Mouse (Mus musculus) MEL (cell line): ENCODE measurements around the gene Bco1. TPM values are rescaled to one million over a fixed set of nuclear protein-coding genes. Genes with fewer than 3 reads are reported as not detected.

Experiments
- DNase-seq: peaks from one replicate; pipeline ENCODE4 v3.0.0; 2011; ENCODE audit warnings: low read depth, low spot score
- H3K27ac ChIP-seq: 2 replicates; pipeline ENCODE4 v1.5.1; 2012; ENCODE audit warnings: low read depth, mild to moderate bottlenecking, control low read depth, low read length, moderate library complexity; ENCODE audit not compliant: control insufficient read depth
- H3K27me3 ChIP-seq, 2 experiments: fragments of 150-350 bp in 1 of 2; sonication (generic) in 1 of 2; 2 replicates each; pipeline ENCODE4 v1.6.1; 2012; ENCODE audit warnings: low read length in 2 of 2, mild to moderate bottlenecking in 2 of 2, improper control_type of control experiment in 1 of 2, moderate library complexity in 1 of 2; ENCODE audit not compliant: insufficient read depth in 2 of 2, control insufficient read depth in 1 of 2
- H3K36me3 ChIP-seq, 2 experiments: 2 replicates each; pipeline ENCODE4 v1.6.1; 2012 to 2014; ENCODE audit warnings: low read length in 2 of 2, improper control_type of control experiment in 1 of 2, inconsistent platforms in 1 of 2, mild to moderate bottlenecking in 1 of 2; ENCODE audit not compliant: insufficient read depth in 2 of 2, control insufficient read depth in 1 of 2
- H3K4me1 ChIP-seq, 2 experiments: fragments of 150-350 bp in 1 of 2; sonication (generic) in 1 of 2; 2 replicates each; pipeline ENCODE4 v1.6.1; 2012; ENCODE audit warnings: low read length in 2 of 2, improper control_type of control experiment in 1 of 2, mild to moderate bottlenecking in 1 of 2; ENCODE audit not compliant: insufficient read depth in 2 of 2, control insufficient read depth in 1 of 2
- H3K4me3 ChIP-seq, 2 experiments: fragments of 150-350 bp in 1 of 2; sonication (generic) in 1 of 2; 2 replicates each; pipeline ENCODE4 v1.5.1; 2012; ENCODE audit warnings: low read depth in 2 of 2, low read length in 2 of 2, mild to moderate bottlenecking in 2 of 2, moderate library complexity in 2 of 2, control low read depth in 1 of 2, improper control_type of control experiment in 1 of 2; ENCODE audit not compliant: control insufficient read depth in 1 of 2, insufficient read depth in 1 of 2
- H3K79me2 ChIP-seq: 2 replicates; pipeline ENCODE4 v1.6.1; 2012; ENCODE audit warnings: mild to moderate bottlenecking, low read length, moderate library complexity; ENCODE audit not compliant: control insufficient read depth, poor library complexity, insufficient read depth
- H3K9ac ChIP-seq: 2 replicates; pipeline ENCODE4 v1.6.1; 2012; ENCODE audit warnings: low read depth, mild to moderate bottlenecking, control low read depth, low read length, moderate library complexity; ENCODE audit not compliant: control insufficient read depth, poor library complexity, severe bottlenecking
- H3K9me3 ChIP-seq: fragments of 150-350 bp; sonication (generic); replicated peaks from 2 replicates; pipeline ENCODE4 v1.6.1; 2012; ENCODE audit warnings: mild to moderate bottlenecking, low read length, improper control_type of control experiment, moderate library complexity; ENCODE audit not compliant: insufficient read depth
- BHLHE40 ChIP-seq: IDR thresholded peaks from 2 replicates; pipeline ENCODE4 v1.6.1; 2012; ENCODE audit warnings: low read depth, mild to moderate bottlenecking, inconsistent platforms, low read length, improper control_type of control experiment, borderline replicate concordance
- CHD1 ChIP-seq: IDR thresholded peaks from 2 replicates; pipeline ENCODE4 v1.6.1; 2012; ENCODE audit warnings: low read depth, mild to moderate bottlenecking, inconsistent platforms, low read length, improper control_type of control experiment
- CTCF ChIP-seq, 3 experiments: IDR thresholded peaks in 2 of 3; conservative IDR thresholded peaks in 1 of 3; 2 replicates each; pipeline ENCODE4 v1.5.1; 2011 to 2012; ENCODE audit warnings: low read length in 3 of 3, low read depth in 2 of 3, mild to moderate bottlenecking in 2 of 3, improper control_type of control experiment in 1 of 3, inconsistent platforms in 1 of 3, mixed read lengths in 1 of 3, moderate library complexity in 1 of 3; ENCODE audit not compliant: control insufficient read depth in 1 of 3, insufficient read depth in 1 of 3, poor library complexity in 1 of 3, severe bottlenecking in 1 of 3
- E2F4 ChIP-seq: IDR thresholded peaks from 2 replicates; pipeline ENCODE4 v1.6.1; 2011; ENCODE audit warnings: low read depth, low read length, improper control_type of control experiment, borderline replicate concordance
- ELF1 ChIP-seq: IDR thresholded peaks from 2 replicates; pipeline ENCODE4 v1.6.1; 2014; ENCODE audit warnings: low read depth, mild to moderate bottlenecking, inconsistent platforms, low read length, improper control_type of control experiment, moderate library complexity
- ETS1 ChIP-seq: IDR thresholded peaks from 2 replicates; pipeline ENCODE4 v1.6.1; 2012; ENCODE audit warnings: low read depth, mild to moderate bottlenecking, inconsistent platforms, low read length, improper control_type of control experiment, moderate library complexity
- HCFC1 ChIP-seq: IDR thresholded peaks from 2 replicates; pipeline ENCODE4 v1.6.1; 2012; ENCODE audit warnings: low read depth, mild to moderate bottlenecking, inconsistent platforms, low read length, improper control_type of control experiment, moderate library complexity
- MAFK ChIP-seq: IDR thresholded peaks from 2 replicates; pipeline ENCODE4 v1.6.1; 2011; ENCODE audit warnings: low read depth, mild to moderate bottlenecking, low read length, improper control_type of control experiment, borderline replicate concordance
- MAZ ChIP-seq: IDR thresholded peaks from 2 replicates; pipeline ENCODE4 v1.6.1; 2012; ENCODE audit warnings: low read depth, mild to moderate bottlenecking, inconsistent platforms, low read length, improper control_type of control experiment
- MYB ChIP-seq: IDR thresholded peaks from 2 replicates; pipeline ENCODE4 v1.6.1; 2011; ENCODE audit warnings: mild to moderate bottlenecking, low read depth, low read length, improper control_type of control experiment
- MYC ChIP-seq: IDR thresholded peaks from 2 replicates; pipeline ENCODE4 v1.6.1; 2011; ENCODE audit warnings: low read depth, mild to moderate bottlenecking, low read length, improper control_type of control experiment, moderate library complexity
- NELFE ChIP-seq: IDR thresholded peaks from 2 replicates; pipeline ENCODE4 v1.6.1; 2011; ENCODE audit warnings: low read depth, low read length, improper control_type of control experiment
- NRF1 ChIP-seq: IDR thresholded peaks from 2 replicates; pipeline ENCODE4 v1.6.1; 2014; ENCODE audit warnings: low read depth, mild to moderate bottlenecking, inconsistent platforms, low read length, improper control_type of control experiment, moderate library complexity; ENCODE audit not compliant: poor library complexity, insufficient read depth, severe bottlenecking
- POLR2AphosphoS5 ChIP-seq: IDR thresholded peaks from 2 replicates; pipeline ENCODE4 v1.6.1; 2012; ENCODE audit warnings: low read depth, borderline replicate concordance, mild to moderate bottlenecking, inconsistent platforms, low read length, moderate library complexity, mixed read lengths
- RAD21 ChIP-seq: IDR thresholded peaks from 2 replicates; pipeline ENCODE4 v1.6.1; 2011; ENCODE audit warnings: mild to moderate bottlenecking, low read depth, low read length, improper control_type of control experiment
- RCOR1 ChIP-seq: IDR thresholded peaks from 2 replicates; pipeline ENCODE4 v1.6.1; 2012; ENCODE audit warnings: low read depth, mild to moderate bottlenecking, inconsistent platforms, low read length, improper control_type of control experiment
- SIN3A ChIP-seq: IDR thresholded peaks from 2 replicates; pipeline ENCODE4 v1.6.1; 2012; ENCODE audit warnings: low read length, improper control_type of control experiment, inconsistent platforms
- SMC3 ChIP-seq: IDR thresholded peaks from 2 replicates; pipeline ENCODE4 v1.6.1; 2011; ENCODE audit warnings: low read depth, low read length, improper control_type of control experiment
- TCF12 ChIP-seq: IDR thresholded peaks from 2 replicates; pipeline ENCODE4 v1.6.1; 2014; ENCODE audit warnings: low read depth, mild to moderate bottlenecking, inconsistent platforms, low read length, improper control_type of control experiment, moderate library complexity
- UBTF ChIP-seq: IDR thresholded peaks from 2 replicates; pipeline ENCODE4 v1.6.1; 2012; ENCODE audit warnings: low read depth, mild to moderate bottlenecking, inconsistent platforms, low read length, improper control_type of control experiment, moderate library complexity, borderline replicate concordance; ENCODE audit not compliant: insufficient read depth
- USF1 ChIP-seq: IDR thresholded peaks from 2 replicates; pipeline ENCODE4 v1.6.1; 2014; ENCODE audit warnings: low read depth, mild to moderate bottlenecking, inconsistent platforms, low read length, improper control_type of control experiment, moderate library complexity
- USF2 ChIP-seq, 2 experiments: IDR thresholded peaks; 2 replicates each; pipeline ENCODE4 v1.6.1; 2011 to 2012; ENCODE audit warnings: improper control_type of control experiment in 2 of 2, low read length in 2 of 2, borderline replicate concordance in 1 of 2, inconsistent platforms in 1 of 2, low read depth in 1 of 2, mild to moderate bottlenecking in 1 of 2; ENCODE audit not compliant: insufficient read depth in 1 of 2
- ZC3H11A ChIP-seq: IDR thresholded peaks from 2 replicates; pipeline ENCODE4 v1.6.1; 2012; ENCODE audit warnings: low read depth, mild to moderate bottlenecking, inconsistent platforms, low read length, improper control_type of control experiment
- ZKSCAN1 ChIP-seq: IDR thresholded peaks from 2 replicates; pipeline ENCODE4 v1.6.1; 2012; ENCODE audit warnings: low read depth, mild to moderate bottlenecking, inconsistent platforms, low read length, improper control_type of control experiment, moderate library complexity
- ZMIZ1 ChIP-seq: IDR thresholded peaks from 2 replicates; pipeline ENCODE4 v1.6.1; 2012; ENCODE audit warnings: low read depth, mild to moderate bottlenecking, inconsistent platforms, low read length, improper control_type of control experiment, moderate library complexity
- polyA plus RNA-seq, 2 experiments: library from polyadenylated mRNA; stranded (reverse) in 1 of 2; unstranded in 1 of 2; fragments of >175 nt in 1 of 2; fragments of >200 nt in 1 of 2; gene quantifications; 2 replicates each; pipeline versions ENCODE4 v1.2.1 to v1.2.4; 2012; ENCODE audit warnings: low replicate concordance in 2 of 2, low read depth in 1 of 2; ENCODE audit not compliant: insufficient read length in 2 of 2, insufficient read depth in 1 of 2, missing spikeins in 1 of 2
- total RNA-seq: library from RNA; depleted of rRNA; stranded (reverse); fragments of 300-350 nt; gene quantifications from 2 replicates; pipeline ENCODE4 v1.2.3, GENCODE M21; 2012

Bco1 gene
- total and polyA plus RNA-seq, 3 experiments: 0.70 to 1.2 TPM; not detected in 1

DNA sequence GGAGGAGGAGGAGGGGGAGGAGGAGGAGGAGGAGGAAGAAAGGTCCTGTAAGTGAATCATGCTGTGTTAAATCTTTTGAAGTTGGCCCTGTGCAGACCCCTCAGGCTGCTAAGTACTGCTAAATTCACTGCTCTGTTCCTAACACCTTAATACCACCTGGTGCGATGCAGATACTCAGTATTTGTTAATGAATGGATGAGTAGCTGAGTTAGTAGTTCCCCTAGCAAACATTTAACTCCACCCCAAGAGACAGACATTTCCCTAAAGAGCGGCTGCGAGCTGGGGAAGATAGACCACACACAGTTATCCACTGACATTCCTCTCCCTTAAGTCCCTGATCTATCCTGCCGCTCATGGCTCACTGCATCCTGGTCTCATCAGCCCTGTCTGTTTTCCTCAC, 40.7 kb downstream of the Bco1 start:
- peaks cover 15 to 20% of the 10 kb centered on the region in 2 experiments for H3K4me1 ChIP-seq

DNA sequence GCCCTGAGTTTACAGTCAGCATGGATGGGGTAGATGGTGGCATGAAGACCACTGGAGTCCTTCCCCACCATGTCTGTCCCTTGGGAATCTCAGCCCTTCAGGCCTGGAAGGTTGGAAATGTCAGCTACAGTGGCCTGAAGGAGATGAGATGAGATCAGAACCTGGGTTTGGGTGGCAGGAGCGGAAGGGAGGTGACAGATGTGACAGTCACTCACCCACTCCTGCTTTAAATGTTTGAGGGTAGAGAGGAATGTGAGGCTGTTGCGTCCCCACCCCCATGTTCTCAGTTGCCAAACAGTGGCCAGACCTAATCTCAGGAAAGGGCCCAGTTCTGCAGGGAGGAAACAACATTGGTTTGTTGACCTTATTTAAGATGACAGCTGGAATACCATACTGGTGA, 41.1 kb downstream of the Bco1 start:
- Histone ChIP-seq H3K79me2 (no peaks in the 10 kb centered on the region), H3K36me3 (peaks cover 0 to 11% of the 10 kb centered on the region in 2 experiments; a peak in 2 of 4 replicates), H3K4me3 (no peak overlapping the region), H3K27ac (no peak overlapping the region), H3K9ac (no peak overlapping the region), H3K4me1 (peaks cover 15 to 20% of the 10 kb centered on the region in 2 experiments), H3K27me3 (no peaks in the 10 kb centered on the region), H3K9me3 (no peaks in the 10 kb centered on the region)
- TF ChIP-seq ZKSCAN1: no peak
- no peak for TF ChIP-seq SMC3
- no peak for TF ChIP-seq RAD21
- TF ChIP-seq HCFC1: no peak
- TF ChIP-seq UBTF: no peak
- TF ChIP-seq ELF1: no peak
- TF ChIP-seq NRF1: no peak
- no peak for TF ChIP-seq SIN3A
- TF ChIP-seq MAFK: no peak
- TF ChIP-seq RCOR1: no peak
- no peak for TF ChIP-seq ETS1
- TF ChIP-seq E2F4: no peak
- TF ChIP-seq ZMIZ1: no peak
- TF ChIP-seq BHLHE40: no peak
- TF ChIP-seq POLR2AphosphoS5: no peak
- no peak for DNase-seq

More for the DNA sequence above, 40.7 kb downstream of the Bco1 start:
- H3K79me2 ChIP-seq: no peaks in the 10 kb centered on the region
- TF ChIP-seq SIN3A (no peak), HCFC1 (no peak), CTCF (IDR thresholded peaks at IDR 0.05 in 2 of 3, conservative IDR thresholded peaks at IDR 0.05 in 1 of 3; ENCODE audit: control insufficient read depth in 1 of 3, insufficient read depth in 1 of 3, low read depth in 2 of 3, low read length in 3 of 3, poor library complexity in 1 of 3, severe bottlenecking in 1 of 3) (no peak), USF1 (no peak), MYB (no peak), ZC3H11A (no peak), TCF12 (no peak), UBTF (no peak), NELFE (no peak), ZKSCAN1 (no peak), RAD21 (no peak), MAZ (no peak), MYC (no peak), CHD1 (no peak), USF2 (IDR thresholded peaks at IDR 0.05; ENCODE audit: borderline replicate concordance in 1 of 2, insufficient read depth in 1 of 2, low read depth in 1 of 2, low read length in 2 of 2) (no peak)
- TF ChIP-seq, all 39 proteins: peak for 0
- Histone ChIP-seq H3K4me3 (no peak overlapping the region), H3K27me3 (no peaks in the 10 kb centered on the region), H3K9me3 (no peaks in the 10 kb centered on the region), H3K9ac (no peak overlapping the region), H3K36me3 (peaks cover 0 to 11% of the 10 kb centered on the region in 2 experiments; a peak in 2 of 4 replicates), H3K27ac (no peak overlapping the region)
- DNase-seq: no peak
